Mouse (Mus musculus) bone marrow macrophage, adult 2 months (primary cell): ENCODE measurements around the gene Enpp1. TPM values are rescaled to one million over a fixed set of nuclear protein-coding genes. Genes with fewer than 3 reads are reported as not detected.

ENCODE experiments used
- H3K27ac ChIP-seq: 2 replicates; pipeline ENCODE4 v1.5.1; 2012; ENCODE audit warnings: low read depth, low read length; ENCODE audit not compliant: insufficient read depth
- H3K4me1 ChIP-seq: 2 replicates; pipeline ENCODE4 v1.6.1; 2012; ENCODE audit warnings: low read length; ENCODE audit not compliant: control insufficient read depth, insufficient read depth
- H3K4me3 ChIP-seq: 2 replicates; pipeline ENCODE4 v1.5.1; 2012; ENCODE audit warnings: mild to moderate bottlenecking, low read length, moderate library complexity; ENCODE audit not compliant: insufficient read depth
- CTCF ChIP-seq: IDR thresholded peaks from 2 replicates; pipeline ENCODE4 v1.5.1; 2012; ENCODE audit warnings: low read depth, mild to moderate bottlenecking, low read length, moderate library complexity
- POLR2A ChIP-seq: IDR thresholded peaks from 2 replicates; pipeline ENCODE4 v1.6.1; 2012; ENCODE audit warnings: mild to moderate bottlenecking, low read depth, low read length, borderline replicate concordance
- polyA plus RNA-seq: library from polyadenylated mRNA; stranded (reverse); fragments of >200 nt; gene quantifications from 2 replicates; pipeline ENCODE4 v1.2.4, GENCODE M21; 2012; ENCODE audit not compliant: missing spikeins, insufficient read depth, insufficient read length

Enpp1 gene
- polyA plus RNA-seq, 1 experiment, result 5.1 TPM

GRCm38 (mm10) chr10:24598693-24599092 lies 113.3 kb downstream of the Enpp1 start:
- TF ChIP-seq POLR2A (no peak), CTCF (no peak)
- H3K4me1 ChIP-seq, result no peaks in the 10 kb centered on the region
- H3K4me3 ChIP-seq, result no peak overlapping the region
- no peak overlapping the region for H3K27ac ChIP-seq

GRCm38 (mm10) chr10:24597789-24598188 lies 114.2 kb downstream of the Enpp1 start:
- H3K4me1 ChIP-seq, result no peaks in the 10 kb centered on the region
- TF ChIP-seq CTCF (no peak), POLR2A (no peak)
- H3K4me3 ChIP-seq, result no peak overlapping the region
- no peak overlapping the region for H3K27ac ChIP-seq

GRCm38 (mm10) chr10:24596869-24597339 lies 115.1 kb downstream of the Enpp1 start:
- Histone ChIP-seq H3K4me1 (peaks cover 5% of the 10 kb centered on the region), H3K4me3 (no peak overlapping the region)

GRCm38 (mm10) chr10:24596003-24596868 lies 115.7 kb downstream of the Enpp1 start:
- Histone ChIP-seq H3K4me3 (peak overlapping the region; percentile 54), H3K27ac (no peak overlapping the region)
- TF ChIP-seq CTCF, result no peak
- TF ChIP-seq POLR2A, result no peak

More at GRCm38 (mm10) chr10:24596869-24597339, 115.1 kb downstream of the Enpp1 start:
- no peak overlapping the region for H3K27ac ChIP-seq
- no peak for TF ChIP-seq POLR2A
- TF ChIP-seq CTCF, result no peak

GRCm38 (mm10) chr10:24595250-24596002 lies 116.5 kb downstream of the Enpp1 start, which contains the start of gene Ccn2:
Ccn2 (plus strand) TSS chr10:24595442.
- Histone ChIP-seq H3K4me3 (peak within 1 kb of the TSS; percentile 54), H3K27ac (no peak within 1 kb of the TSS), H3K4me1 (peaks cover 11% of the 10 kb centered on the region)
- TF ChIP-seq POLR2A (no peak), CTCF (no peak)

More at GRCm38 (mm10) chr10:24596003-24596868, 115.7 kb downstream of the Enpp1 start:
- H3K4me1 ChIP-seq, result peaks cover 10% of the 10 kb centered on the region

GRCm38 (mm10) chr10:24593556-24593955 lies 118.4 kb downstream of the Enpp1 start:
- TF ChIP-seq CTCF (no peak), POLR2A (no peak)
- Histone ChIP-seq H3K4me3 (no peak overlapping the region), H3K4me1 (peaks cover 11% of the 10 kb centered on the region), H3K27ac (no peak overlapping the region)

- no peak overlapping the region for H3K4me3 ChIP-seq
- H3K4me1 ChIP-seq, result peaks cover 11% of the 10 kb centered on the region
- H3K27ac ChIP-seq, result no peak overlapping the region
- TF ChIP-seq CTCF, result no peak
- no peak for TF ChIP-seq POLR2A
Measured at GRCm38 (mm10) chr10:24592969-24593368, 119.0 kb downstream of the Enpp1 start.

GRCm38 (mm10) chr10:24592318-24592717 lies 119.6 kb downstream of the Enpp1 start:
- 0 out of 2 replicates have a peak overlapping the region, but pooled peaks have one; percentile 34 for H3K27ac ChIP-seq
- no peak for TF ChIP-seq POLR2A
- no peak for TF ChIP-seq CTCF

GRCm38 (mm10) chr10:24591741-24592140 lies 120.2 kb downstream of the Enpp1 start:
- Histone ChIP-seq H3K4me3 (no peak overlapping the region), H3K4me1 (peaks cover 11% of the 10 kb centered on the region), H3K27ac (peak overlapping the region; percentile 34)
- no peak for TF ChIP-seq POLR2A
- no peak for TF ChIP-seq CTCF

More at GRCm38 (mm10) chr10:24592318-24592717, 119.6 kb downstream of the Enpp1 start:
- Histone ChIP-seq H3K4me1 (peaks cover 11% of the 10 kb centered on the region), H3K4me3 (no peak overlapping the region)
